Mouse (Mus musculus): ENCODE results near the gene Ttc1. TPM values are rescaled to one million over a fixed set of nuclear protein-coding genes. Genes with fewer than 3 reads are reported as not detected.

Gene Ttc1
- total and polyA plus RNA-seq, 3 experiments = 74.8 to 138 (median 100) TPM

GRCm38 (mm10) chr11:43775469-43776323 is 27.9 kb upstream of the Ttc1 start:
- no peaks in the 10 kb centered on the region for H3K4me1 ChIP-seq (ENCODE audit: control insufficient read depth in 1 of 2, insufficient read depth in 2 of 2)
- no peak overlapping the region for H3K27ac ChIP-seq (ENCODE audit: insufficient read depth, low read depth)
- TF ChIP-seq GABPA (IDR thresholded peaks at IDR 0.05; ENCODE audit: insufficient replicate concordance, low read depth, low read length) (no peak), NELFE (IDR thresholded peaks at IDR 0.05; ENCODE audit: low read depth, low read length) (no peak), MAFK (IDR thresholded peaks at IDR 0.05; ENCODE audit: insufficient replicate concordance, low read length) (no peak), PAX5 (IDR thresholded peaks at IDR 0.05; ENCODE audit: low read length) (no peak), ZNF384 (IDR thresholded peaks at IDR 0.05; ENCODE audit: low read depth, low read length) (no peak), SMC3 (IDR thresholded peaks at IDR 0.05; ENCODE audit: low read depth, low read length) (no peak), CTCF (conservative IDR thresholded peaks at IDR 0.05 in 1 of 2, IDR thresholded peaks at IDR 0.05 in 1 of 2; ENCODE audit: low read depth in 2 of 2, low read length in 2 of 2) (no peak), POLR2A (IDR thresholded peaks at IDR 0.05; ENCODE audit: low read depth, low read length) (no peak), USF1 (IDR thresholded peaks at IDR 0.05; ENCODE audit: low read depth, low read length) (no peak), SIN3A (IDR thresholded peaks at IDR 0.05; ENCODE audit: low read length) (no peak), HCFC1 (IDR thresholded peaks at IDR 0.05; ENCODE audit: low read depth, low read length) (no peak), MXI1 (IDR thresholded peaks at IDR 0.05; ENCODE audit: low read depth, low read length) (no peak), MAZ (IDR thresholded peaks at IDR 0.05; ENCODE audit: low read depth, low read length) (no peak), RAD21 (IDR thresholded peaks at IDR 0.05; ENCODE audit: low read depth, low read length) (no peak), CHD1 (IDR thresholded peaks at IDR 0.05; ENCODE audit: low read depth, low read length) (no peak), RCOR1 (conservative IDR thresholded peaks at IDR 0.05; ENCODE audit: low read depth, low read length) (no peak), TCF12 (IDR thresholded peaks at IDR 0.05; ENCODE audit: low read depth, low read length) (no peak)
- dilution Hi-C loops (cut with MboI; ENCODE audit: extremely low pct_ligation_motif_present, extremely low pct_unique_long_range_greater_than_20kb, low sequenced_read_pairs) (no loop called here), in situ Hi-C loops (cut with MboI; ENCODE audit: low pct_ligation_motif_present, low pct_unique_long_range_greater_than_20kb, low sequenced_read_pairs) (no loop called here)
- H3K9ac ChIP-seq (ENCODE audit: insufficient read depth, low read depth) = no peak overlapping the region
- no peak overlapping the region for H3K4me3 ChIP-seq (replicated peaks in 1 of 3; ENCODE audit: low read depth in 2 of 3, low read length in 2 of 3, poor library complexity in 1 of 3)
- DNase-seq (ENCODE audit: extremely low read depth) = no peak
- peaks cover 2% of the 10 kb centered on the region for H3K27me3 ChIP-seq (replicated peaks)
- no peaks in the 10 kb centered on the region for H3K36me3 ChIP-seq (replicated peaks in 1 of 2; ENCODE audit: control insufficient read depth in 1 of 2, insufficient read depth in 1 of 2, low read length in 1 of 2)
- no peaks in the 10 kb centered on the region for H3K9me3 ChIP-seq (replicated peaks; ENCODE audit: low read length)
- H3K79me2 ChIP-seq (replicated peaks; ENCODE audit: control insufficient read depth, extremely low read depth, insufficient read depth, poor library complexity, severe bottlenecking) = no peaks in the 10 kb centered on the region
- H3K4me2 ChIP-seq (ENCODE audit: insufficient read depth, low read depth, poor library complexity, severe bottlenecking) = no peak overlapping the region

GRCm38 (mm10) chr11:43773725-43774124 is 25.9 kb upstream of the Ttc1 start:
- dilution Hi-C loops (cut with MboI; ENCODE audit: extremely low pct_ligation_motif_present, extremely low pct_unique_long_range_greater_than_20kb, low sequenced_read_pairs) = no loop called here
- H3K27ac ChIP-seq (ENCODE audit: insufficient read depth, low read depth) = no peak overlapping the region
- H3K27me3 ChIP-seq (replicated peaks) = peaks cover 2% of the 10 kb centered on the region

More at GRCm38 (mm10) chr11:43773725-43774124, 25.9 kb upstream of the Ttc1 start:
- TF ChIP-seq GABPA (IDR thresholded peaks at IDR 0.05; ENCODE audit: insufficient replicate concordance, low read depth, low read length) (no peak), MEF2A (IDR thresholded peaks at IDR 0.05; ENCODE audit: borderline replicate concordance, low read depth, low read length) (no peak), JUN (IDR thresholded peaks at IDR 0.05; ENCODE audit: insufficient read depth, low read depth, low read length) (no peak), MXI1 (IDR thresholded peaks at IDR 0.05; ENCODE audit: low read depth, low read length) (no peak), CTCF (conservative IDR thresholded peaks at IDR 0.05 in 1 of 2, IDR thresholded peaks at IDR 0.05 in 1 of 2; ENCODE audit: low read depth in 2 of 2, low read length in 2 of 2) (no peak), PAX5 (IDR thresholded peaks at IDR 0.05; ENCODE audit: low read length) (no peak), SIN3A (IDR thresholded peaks at IDR 0.05; ENCODE audit: low read length) (no peak), POLR2AphosphoS2 (IDR thresholded peaks at IDR 0.05; ENCODE audit: low read depth, low read length) (no peak), ZMIZ1 (IDR thresholded peaks at IDR 0.05; ENCODE audit: low read depth, low read length) (no peak), USF1 (IDR thresholded peaks at IDR 0.05; ENCODE audit: low read depth, low read length) (no peak), UBTF (IDR thresholded peaks at IDR 0.05; ENCODE audit: low read depth, low read length) (no peak), MYC (IDR thresholded peaks at IDR 0.05; ENCODE audit: low read depth, low read length) (no peak), TBP (conservative IDR thresholded peaks at IDR 0.05; ENCODE audit: low read depth, low read length) (no peak), ETS1 (conservative IDR thresholded peaks at IDR 0.05; ENCODE audit: low read depth, low read length) (no peak), EP300 (IDR thresholded peaks at IDR 0.05; ENCODE audit: low read length) (no peak), BHLHE40 (IDR thresholded peaks at IDR 0.05; ENCODE audit: low read depth, low read length) (no peak), MAZ (IDR thresholded peaks at IDR 0.05; ENCODE audit: low read depth, low read length) (no peak)
- Histone ChIP-seq H3K79me2 (replicated peaks; ENCODE audit: control insufficient read depth, extremely low read depth, insufficient read depth, poor library complexity, severe bottlenecking) (no peaks in the 10 kb centered on the region), H3K4me1 (ENCODE audit: control insufficient read depth in 1 of 2, insufficient read depth in 2 of 2) (no peaks in the 10 kb centered on the region), H3K36me3 (replicated peaks in 1 of 2; ENCODE audit: control insufficient read depth in 1 of 2, insufficient read depth in 1 of 2, low read length in 1 of 2) (no peaks in the 10 kb centered on the region), H3K9me3 (replicated peaks; ENCODE audit: low read length) (no peaks in the 10 kb centered on the region), H3K4me2 (ENCODE audit: insufficient read depth, low read depth, poor library complexity, severe bottlenecking) (no peak overlapping the region), H3K9ac (ENCODE audit: insufficient read depth, low read depth) (no peak overlapping the region), H3K4me3 (replicated peaks in 1 of 3; ENCODE audit: low read depth in 2 of 3, low read length in 2 of 3, poor library complexity in 1 of 3) (no peak overlapping the region)
- no peak for DNase-seq (ENCODE audit: extremely low read depth)
- in situ Hi-C loops (cut with MboI; ENCODE audit: low pct_ligation_motif_present, low pct_unique_long_range_greater_than_20kb, low sequenced_read_pairs) = loop anchor here (5.0 to 25.0 kb wide), 2 partner anchors 554 to 789 kb away; no protein-coding TSS in a partner anchor
